Mouse (Mus musculus) forelimb bud, embryonic 11.5 days (tissue): ENCODE results near the gene Zfp846.
A peak's percentile ranks its signal among the peaks of the same experiment; 100 is the strongest.
"Not testable (repeated sequence)": the region's sequence is repeated elsewhere in the genome, so short reads cannot be mapped to it uniquely, and the experiment has no call there.

Experiments used
- DNase-seq: peaks from one replicate; pipeline ENCODE4 v3.0.0-alpha.2; 2012; ENCODE audit warnings: low read depth, low spot score

Gene Zfp846

GRCm38 (mm10) chr9:20581175-20581634 is at the start of gene Zfp846:
TSS of gene Zfp846 (plus strand) at chr9:20581291.
- peak; percentile 95 for DNase-seq

GRCm38 (mm10) chr9:20534326-20534926 is 46.7 kb upstream of the Zfp846 start:
- no peak for DNase-seq

DNA sequence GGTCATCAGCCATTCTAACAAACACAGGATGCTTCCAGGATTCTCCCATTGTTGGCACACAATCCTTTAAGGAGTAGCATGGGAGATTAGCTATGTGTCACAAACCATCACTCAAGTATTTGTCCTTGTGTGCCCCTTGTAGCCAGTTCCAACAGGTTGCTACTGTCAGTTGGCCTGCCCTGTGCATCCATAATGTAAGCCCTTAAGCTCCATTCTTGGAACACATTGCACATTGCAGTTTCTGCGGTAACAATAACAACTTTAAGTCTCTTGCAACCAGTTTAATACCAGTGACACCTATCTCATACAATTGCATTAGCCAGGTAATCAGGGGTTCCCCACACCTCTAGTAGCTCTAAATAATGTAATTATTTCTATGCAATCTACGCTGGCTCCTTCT is 44.5 kb upstream of the Zfp846 start:
- no peak for DNase-seq

GRCm38 (mm10) chr9:20543496-20543895 is 37.6 kb upstream of the Zfp846 start:
- no peak for DNase-seq

- DNase-seq: peak; percentile 84
These were observed 36.8 kb upstream of the Zfp846 start for GRCm38 (mm10) chr9:20544070-20544821.

GRCm38 (mm10) chr9:20545151-20545550 is 35.9 kb upstream of the Zfp846 start:
- DNase-seq: peak; percentile 40

DNA sequence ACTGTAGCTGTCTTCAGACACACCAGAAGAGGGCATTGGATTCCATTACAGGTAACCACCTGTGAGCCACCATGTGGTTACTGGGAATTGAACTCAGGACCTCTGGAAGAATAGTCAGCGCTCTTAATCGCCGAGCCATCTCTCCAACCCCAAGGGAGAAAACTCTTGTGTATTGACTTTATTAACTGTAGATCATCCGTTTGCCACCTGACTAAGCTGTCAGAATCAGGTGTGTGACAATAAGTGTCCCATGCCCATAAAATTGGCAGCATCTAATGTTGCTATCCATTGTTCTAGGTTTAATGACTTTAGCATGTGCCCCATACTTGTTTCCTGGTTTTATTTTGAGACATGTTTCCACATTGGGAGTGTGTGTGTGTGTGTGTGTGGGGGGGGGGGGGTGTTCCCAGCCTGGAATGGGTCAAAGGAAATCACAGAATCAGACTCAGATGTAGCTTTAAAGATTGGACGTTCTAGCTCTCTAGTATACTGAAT is 29.3 kb upstream of the Zfp846 start:
- DNase-seq: no peak

DNA sequence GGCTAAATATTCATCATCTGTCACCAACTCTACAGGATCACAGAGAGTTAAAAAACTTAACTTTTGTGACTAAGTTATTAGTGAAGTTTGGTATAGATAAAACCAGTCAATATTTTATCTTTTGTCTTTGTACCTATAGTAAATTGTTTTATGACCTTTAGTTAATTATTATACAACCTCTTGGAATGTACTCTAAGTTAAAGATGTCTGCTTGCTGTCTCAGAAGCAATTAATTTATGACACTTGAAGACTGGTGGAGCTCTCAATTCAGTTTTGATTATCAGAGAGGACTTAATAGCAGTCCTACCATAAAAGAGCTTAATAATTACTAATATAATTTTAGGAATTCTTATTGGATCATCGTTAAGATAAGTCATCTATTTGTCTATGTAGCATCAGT is 28.4 kb upstream of the Zfp846 start:
- no peak for DNase-seq

DNA sequence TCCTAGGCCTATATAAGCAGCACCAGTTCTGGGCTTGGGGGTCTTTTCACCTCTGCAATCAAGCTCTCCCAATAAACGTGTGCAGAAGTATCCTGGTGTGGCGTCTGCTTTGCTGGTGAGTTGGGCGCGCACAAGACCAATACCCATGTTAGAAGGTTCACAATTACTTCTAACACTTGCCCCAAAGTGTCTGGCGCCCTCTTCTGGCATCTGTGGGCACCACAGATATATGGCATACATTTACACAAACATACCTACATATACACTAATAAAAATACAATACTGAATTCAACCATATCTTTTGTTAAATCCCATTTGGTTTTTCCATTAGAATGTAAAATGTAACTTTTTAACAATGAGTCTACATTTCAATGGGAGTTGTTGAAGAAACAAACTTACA is 18.9 kb upstream of the Zfp846 start:
- no peak for DNase-seq

- DNase-seq: not testable (repeated sequence)
These were observed 15.6 kb upstream of the Zfp846 start for GRCm38 (mm10) chr9:20565326-20566030.

DNA sequence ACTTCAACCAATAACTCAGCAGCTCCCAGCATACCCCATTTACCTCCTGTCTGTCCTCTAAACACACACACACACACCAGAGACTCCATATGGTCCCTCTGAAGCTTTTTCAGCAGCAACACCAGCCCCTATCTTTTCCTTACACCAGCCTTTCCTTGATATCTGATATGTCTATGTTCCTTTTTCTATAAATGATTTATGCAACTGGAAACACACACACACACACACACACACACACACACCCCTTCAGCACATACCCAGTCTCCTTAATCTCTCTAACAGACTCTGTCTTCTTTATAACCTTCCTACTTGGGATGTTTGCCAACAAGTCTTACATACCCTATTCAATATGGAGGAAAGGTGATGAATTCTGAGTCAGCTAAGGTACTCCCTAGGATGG is 10.0 kb upstream of the Zfp846 start:
- no peak for DNase-seq

DNA sequence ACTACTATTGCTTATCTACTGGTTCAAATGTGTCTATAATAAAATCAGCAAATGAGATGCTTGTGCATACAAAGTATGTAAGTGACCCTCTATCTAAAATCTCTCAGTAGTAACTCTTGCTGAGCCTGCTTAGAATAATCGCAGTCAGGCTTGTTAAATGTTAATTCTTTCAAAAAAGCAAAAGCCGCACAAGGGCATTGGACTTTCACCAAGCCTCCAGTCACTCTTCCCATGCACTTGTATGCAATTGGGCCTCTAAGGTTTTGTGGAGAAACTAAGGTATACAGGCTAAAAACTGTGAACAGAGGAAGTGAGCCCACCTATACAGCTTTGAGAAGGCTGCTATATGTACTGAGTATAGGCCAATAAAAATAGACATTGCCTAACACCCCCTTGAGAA is 4.5 kb upstream of the Zfp846 start:
- no peak for DNase-seq

- no peak for DNase-seq
These were observed 20.2 kb downstream of the Zfp846 start for GRCm38 (mm10) chr9:20601270-20601669.

- no peak for DNase-seq
These were observed 25.2 kb downstream of the Zfp846 start for GRCm38 (mm10) chr9:20606269-20606668.

- peak; percentile 96 for DNase-seq
These were observed 26.2 kb downstream of the Zfp846 start for GRCm38 (mm10) chr9:20607100-20607974.

GRCm38 (mm10) chr9:20609831-20610464 is 28.9 kb downstream of the Zfp846 start:
- DNase-seq: no peak

DNA sequence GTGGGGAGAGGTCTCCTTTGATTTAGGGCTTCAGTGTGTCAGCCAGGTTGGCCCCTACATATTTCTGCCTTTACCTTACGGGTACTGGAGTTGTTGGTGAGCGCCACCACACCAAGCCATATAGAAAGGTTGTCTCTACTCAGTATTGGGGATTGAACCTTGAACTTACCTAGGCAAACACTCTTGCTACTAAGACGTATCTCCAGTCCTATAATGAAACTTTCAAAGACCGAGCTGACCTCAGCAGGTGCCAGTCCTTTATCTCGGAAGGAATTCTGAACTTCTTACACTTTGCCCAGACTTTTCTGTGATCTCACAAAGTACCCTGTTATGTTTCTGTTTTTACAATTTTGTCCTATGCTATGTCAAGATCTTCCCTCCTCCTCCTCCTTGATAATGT is 30.9 kb downstream of the Zfp846 start:
- no peak for DNase-seq

GRCm38 (mm10) chr9:20616685-20617084 is 35.6 kb downstream of the Zfp846 start:
- DNase-seq: no peak

- DNase-seq: no peak
These were observed 50.2 kb downstream of the Zfp846 start for GRCm38 (mm10) chr9:20631332-20631731.

DNA sequence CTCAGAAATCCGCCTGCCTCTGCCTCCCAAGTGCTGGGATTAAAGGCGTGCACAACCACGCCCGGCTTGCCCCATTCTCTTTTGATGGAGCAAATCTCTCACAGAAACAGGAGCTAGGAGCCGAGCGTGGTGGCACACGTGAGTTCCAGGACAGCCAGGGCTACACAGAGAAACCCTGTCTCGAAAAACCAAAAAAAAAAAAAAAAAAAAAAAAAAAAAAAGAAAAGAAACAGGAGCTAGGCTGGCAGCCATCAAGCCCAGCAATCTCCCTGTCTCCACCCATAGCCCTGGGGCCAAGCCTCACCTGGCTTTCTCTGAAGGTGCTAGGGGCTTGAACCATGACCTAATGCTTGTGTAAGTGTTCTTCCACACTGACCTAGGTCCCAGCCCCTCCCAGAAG is 54.6 kb downstream of the Zfp846 start:
- not testable (repeated sequence) for DNase-seq

DNA sequence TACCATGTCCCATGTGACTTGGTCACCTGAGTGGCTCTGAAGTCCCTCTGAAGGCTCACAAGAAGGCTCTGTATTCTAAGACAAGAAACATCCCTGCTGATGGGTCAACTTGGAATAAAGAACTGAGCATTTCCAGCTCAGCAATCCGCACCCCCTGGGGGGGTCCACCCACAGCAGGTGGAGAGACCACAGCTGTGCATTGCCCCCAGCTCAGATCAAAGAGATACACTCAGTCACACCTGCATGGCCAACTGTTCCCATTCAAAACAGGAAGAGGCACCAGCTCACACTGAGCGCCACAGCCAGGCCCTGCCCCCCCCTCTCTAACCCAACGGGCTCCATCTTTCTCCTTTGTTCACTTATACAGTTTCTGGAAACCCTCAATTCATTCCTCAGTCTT is 55.2 kb downstream of the Zfp846 start:
- DNase-seq: no peak
